Mouse (Mus musculus): ENCODE results near the gene Aifm3. TPM values are rescaled to one million over a fixed set of nuclear protein-coding genes. Genes with fewer than 3 reads are reported as not detected.

The Aifm3 gene
- polyA plus RNA-seq, 1 experiment from 2014 or later, result 1.4 TPM

DNA sequence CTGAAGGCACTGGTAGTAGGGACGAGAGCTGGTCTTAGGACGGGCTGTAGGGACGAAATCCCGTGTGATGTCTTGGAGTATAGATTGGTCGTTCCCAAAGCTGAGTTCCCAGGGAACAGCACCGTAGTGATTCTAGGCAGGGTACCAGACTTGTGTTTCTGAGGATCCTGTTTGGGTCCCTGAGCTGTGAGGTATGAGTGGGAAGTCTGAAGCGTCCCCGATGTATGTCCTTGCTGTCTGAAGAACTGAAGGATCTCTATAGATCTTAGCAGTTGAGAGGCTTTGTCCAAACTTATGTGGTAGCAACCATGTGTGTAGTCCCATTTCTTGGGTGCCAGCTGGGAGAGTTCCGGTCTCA, 19.8 kb downstream of the Aifm3 start:
- DNase-seq (ENCODE audit: low spot score) (no peak), ATAC-seq (replicated peaks; ENCODE audit: low FRiP score, low read depth) (no peak)
- peak overlapping the region; percentile 69 for H3K9ac ChIP-seq (ENCODE audit: low read depth, low read length)
- H3K4me3 ChIP-seq (replicated peaks; ENCODE audit: low read depth, low read length), result peak overlapping the region; percentile 63
- peaks cover 10% of the 10 kb centered on the region for H3K4me1 ChIP-seq (replicated peaks; ENCODE audit: insufficient read depth, low read length)
- TF ChIP-seq CTCF (IDR thresholded peaks at IDR 0.05; ENCODE audit: low read depth), result no peak
- 8% methylated on average over 9 of the region's 9 CpGs for WGBS
- no peaks in the 10 kb centered on the region for H3K27me3 ChIP-seq (ENCODE audit: insufficient read depth, low read length)
- peaks cover 25% of the 10 kb centered on the region; the same call in 1 of the 2 replicates for H3K36me3 ChIP-seq (ENCODE audit: insufficient read depth, low read length)
- no peaks in the 10 kb centered on the region for H3K9me3 ChIP-seq (replicated peaks; ENCODE audit: low read length)
- H3K27ac ChIP-seq, result peak overlapping the region; percentile 85; the same call in 1 of the 2 replicates
- H3K4me2 ChIP-seq (ENCODE audit: low read length), result peak overlapping the region; percentile 65

DNA sequence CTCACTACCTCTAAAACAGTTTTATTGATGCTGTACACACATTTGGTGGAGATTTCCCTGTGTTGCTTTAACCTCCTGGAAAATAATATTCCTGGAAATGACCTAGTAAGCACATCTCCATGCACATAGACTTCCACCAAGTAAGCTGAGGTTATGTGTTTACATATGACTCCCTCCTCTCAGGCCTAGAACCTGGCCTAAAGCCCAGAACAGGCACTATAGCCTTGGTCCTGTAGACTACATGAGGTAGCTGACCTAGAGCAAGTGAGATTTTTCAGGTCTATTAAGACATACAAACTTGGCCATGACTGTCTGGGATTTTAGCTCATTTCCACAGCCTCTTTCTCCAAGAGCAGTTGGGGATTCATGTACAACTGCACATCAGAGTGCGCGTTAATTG, 20.7 kb downstream of the Aifm3 start:
- Histone ChIP-seq H3K36me3 (ENCODE audit: insufficient read depth, low read length) (peaks cover 29% of the 10 kb centered on the region), H3K27ac (peak overlapping the region; percentile 44; the same call in 1 of the 2 replicates), H3K4me1 (replicated peaks; ENCODE audit: insufficient read depth, low read length) (peaks cover 10% of the 10 kb centered on the region), H3K27me3 (ENCODE audit: insufficient read depth, low read length) (no peaks in the 10 kb centered on the region), H3K9ac (ENCODE audit: low read depth, low read length) (no peak overlapping the region), H3K9me3 (replicated peaks; ENCODE audit: low read length) (no peaks in the 10 kb centered on the region), H3K4me3 (replicated peaks; ENCODE audit: low read depth, low read length) (no peak overlapping the region), H3K4me2 (ENCODE audit: low read length) (peak overlapping the region; percentile 65; the same call in 1 of the 2 replicates)
- no peak for TF ChIP-seq CTCF (IDR thresholded peaks at IDR 0.05; ENCODE audit: low read depth)
- ATAC-seq (replicated peaks; ENCODE audit: low FRiP score, low read depth) (no peak), DNase-seq (ENCODE audit: low spot score) (no peak)
- WGBS, result 100% methylated on average over 2 of the region's 2 CpGs

DNA sequence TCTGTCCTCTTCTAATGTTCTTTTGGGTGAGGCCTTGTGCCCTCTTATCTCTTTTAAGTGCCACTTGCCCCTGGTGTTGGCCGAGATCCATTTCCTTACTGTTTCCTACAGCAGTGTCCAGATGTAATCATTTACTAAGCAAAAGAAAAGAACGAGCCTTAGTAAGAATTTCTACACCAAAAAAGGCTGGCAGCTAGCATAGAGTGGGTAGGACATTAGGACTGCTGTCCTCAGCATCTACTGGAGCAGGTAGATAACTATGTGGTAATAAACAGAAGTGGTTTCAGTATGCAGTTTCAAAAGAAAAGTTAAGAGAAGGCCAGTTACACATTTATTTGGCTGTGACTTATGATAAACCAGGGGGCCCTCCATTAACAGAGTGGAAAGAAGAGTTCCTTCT, 21.3 kb downstream of the Aifm3 start:
- ATAC-seq (replicated peaks; ENCODE audit: low FRiP score, low read depth) (0 out of 2 replicates have a peak, but pooled peaks have one; percentile 21), DNase-seq (ENCODE audit: low spot score) (no peak)
- H3K9ac ChIP-seq (ENCODE audit: low read depth, low read length), result no peak overlapping the region
- H3K27ac ChIP-seq, result peak overlapping the region; percentile 44; the same call in 1 of the 2 replicates
- 62% methylated on average over 2 of the region's 2 CpGs for WGBS
- TF ChIP-seq CTCF (IDR thresholded peaks at IDR 0.05; ENCODE audit: low read depth), result no peak
- H3K27me3 ChIP-seq (ENCODE audit: insufficient read depth, low read length), result no peaks in the 10 kb centered on the region
- H3K4me2 ChIP-seq (ENCODE audit: low read length), result no peak overlapping the region
- no peaks in the 10 kb centered on the region for H3K9me3 ChIP-seq (replicated peaks; ENCODE audit: low read length)
- peaks cover 10% of the 10 kb centered on the region for H3K4me1 ChIP-seq (replicated peaks; ENCODE audit: insufficient read depth, low read length)
- H3K36me3 ChIP-seq (ENCODE audit: insufficient read depth, low read length), result peaks cover 34% of the 10 kb centered on the region
- H3K4me3 ChIP-seq (replicated peaks; ENCODE audit: low read depth, low read length), result no peak overlapping the region

DNA sequence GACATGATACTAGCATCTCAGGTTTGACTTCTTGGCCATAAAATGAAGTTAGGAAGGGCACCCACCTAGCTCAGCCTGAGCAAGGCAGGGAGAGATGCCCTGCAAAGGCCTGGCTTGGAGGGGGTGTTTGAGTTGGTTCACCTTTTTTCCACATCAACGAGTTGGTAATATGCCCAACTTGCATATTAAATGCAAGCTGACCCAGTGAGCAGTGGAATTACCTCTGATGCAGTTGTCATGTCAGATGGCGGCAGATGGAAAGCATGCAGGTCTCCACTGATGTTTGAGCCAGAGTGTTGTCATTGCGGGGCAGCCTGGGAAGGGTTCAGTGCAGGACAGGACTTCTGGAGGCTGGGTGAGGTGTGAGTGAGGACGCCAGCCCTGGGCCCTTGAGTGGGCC, 22.0 kb downstream of the Aifm3 start:
- WGBS, result 86% methylated on average over 4 of the region's 4 CpGs
- H3K27me3 ChIP-seq (ENCODE audit: insufficient read depth, low read length), result no peaks in the 10 kb centered on the region
- no peaks in the 10 kb centered on the region for H3K9me3 ChIP-seq (replicated peaks; ENCODE audit: low read length)
- no peak overlapping the region for H3K4me2 ChIP-seq (ENCODE audit: low read length)
- no peak overlapping the region for H3K9ac ChIP-seq (ENCODE audit: low read depth, low read length)
- no peak for ATAC-seq (replicated peaks; ENCODE audit: low FRiP score, low read depth)
- DNase-seq (ENCODE audit: low spot score), result no peak
- TF ChIP-seq CTCF (IDR thresholded peaks at IDR 0.05; ENCODE audit: low read depth), result no peak
- peak overlapping the region; percentile 6; the same call in 1 of the 2 replicates for H3K27ac ChIP-seq
- peaks cover 10% of the 10 kb centered on the region for H3K4me1 ChIP-seq (replicated peaks; ENCODE audit: insufficient read depth, low read length)
- H3K4me3 ChIP-seq (replicated peaks; ENCODE audit: low read depth, low read length), result no peak overlapping the region
- H3K36me3 ChIP-seq (ENCODE audit: insufficient read depth, low read length), result peaks cover 41% of the 10 kb centered on the region

DNA sequence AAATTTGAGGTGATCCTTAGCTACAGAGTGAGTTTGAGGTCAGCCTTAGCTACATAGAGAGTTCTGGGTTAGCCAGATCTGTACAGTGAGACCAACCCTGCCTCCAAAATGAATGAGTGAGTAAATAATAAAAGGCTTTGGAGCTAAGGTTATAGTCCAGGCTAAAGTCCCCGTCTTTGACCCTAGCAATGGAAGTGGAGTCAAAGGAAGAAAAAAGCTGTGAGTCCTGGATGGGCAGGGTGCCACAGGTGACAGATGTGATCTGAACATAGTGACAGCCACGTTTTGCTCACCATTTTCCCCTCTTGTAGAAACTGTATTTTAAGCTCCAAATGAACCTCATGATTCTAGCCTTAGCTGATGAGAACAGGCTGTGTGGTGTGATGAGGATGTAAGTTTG, 29.5 kb downstream of the Aifm3 start:
- Histone ChIP-seq H3K27ac (no peak overlapping the region), H3K4me1 (replicated peaks; ENCODE audit: insufficient read depth, low read length) (no peaks in the 10 kb centered on the region), H3K4me3 (replicated peaks; ENCODE audit: low read depth, low read length) (no peak overlapping the region), H3K4me2 (ENCODE audit: low read length) (no peak overlapping the region), H3K9me3 (replicated peaks; ENCODE audit: low read length) (no peaks in the 10 kb centered on the region), H3K36me3 (ENCODE audit: insufficient read depth, low read length) (peaks cover 78% of the 10 kb centered on the region), H3K27me3 (ENCODE audit: insufficient read depth, low read length) (no peaks in the 10 kb centered on the region), H3K9ac (ENCODE audit: low read depth, low read length) (no peak overlapping the region)
- TF ChIP-seq CTCF (IDR thresholded peaks at IDR 0.05; ENCODE audit: low read depth), result no peak
- ATAC-seq (replicated peaks; ENCODE audit: low FRiP score, low read depth) (no peak), DNase-seq (ENCODE audit: low spot score) (no peak)
- 88% methylated on average over 2 of the region's 2 CpGs for WGBS

DNA sequence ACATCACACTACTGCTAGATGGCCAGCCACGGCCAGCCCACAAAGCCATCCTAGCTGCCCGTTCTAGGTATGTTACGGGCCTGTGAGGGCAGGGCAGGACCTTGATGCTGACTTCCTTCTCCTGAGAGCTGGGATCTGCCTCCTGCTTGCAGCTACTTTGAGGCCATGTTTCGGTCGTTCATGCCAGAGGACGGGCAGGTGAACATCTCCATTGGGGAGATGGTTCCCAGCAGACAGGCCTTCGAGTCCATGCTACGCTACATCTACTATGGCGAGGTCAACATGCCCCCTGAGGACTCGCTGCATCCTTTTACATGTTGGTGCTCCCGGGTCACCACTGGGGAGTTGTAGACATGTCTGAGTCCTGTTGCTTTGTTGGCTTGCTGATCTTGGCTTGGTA, 34.7 kb downstream of the Aifm3 start:
- Histone ChIP-seq H3K9ac (ENCODE audit: low read depth, low read length) (no peak overlapping the region), H3K36me3 (ENCODE audit: insufficient read depth, low read length) (peaks cover 84% of the 10 kb centered on the region), H3K4me1 (replicated peaks; ENCODE audit: insufficient read depth, low read length) (no peaks in the 10 kb centered on the region), H3K4me2 (ENCODE audit: low read length) (no peak overlapping the region), H3K9me3 (replicated peaks; ENCODE audit: low read length) (no peaks in the 10 kb centered on the region), H3K27ac (no peak overlapping the region), H3K4me3 (replicated peaks; ENCODE audit: low read depth, low read length) (no peak overlapping the region), H3K27me3 (ENCODE audit: insufficient read depth, low read length) (no peaks in the 10 kb centered on the region)
- WGBS, result 95% methylated on average over 11 of the region's 11 CpGs
- no peak for TF ChIP-seq CTCF (IDR thresholded peaks at IDR 0.05; ENCODE audit: low read depth)
- ATAC-seq (replicated peaks; ENCODE audit: low FRiP score, low read depth), result no peak
- no peak for DNase-seq (ENCODE audit: low spot score)

DNA sequence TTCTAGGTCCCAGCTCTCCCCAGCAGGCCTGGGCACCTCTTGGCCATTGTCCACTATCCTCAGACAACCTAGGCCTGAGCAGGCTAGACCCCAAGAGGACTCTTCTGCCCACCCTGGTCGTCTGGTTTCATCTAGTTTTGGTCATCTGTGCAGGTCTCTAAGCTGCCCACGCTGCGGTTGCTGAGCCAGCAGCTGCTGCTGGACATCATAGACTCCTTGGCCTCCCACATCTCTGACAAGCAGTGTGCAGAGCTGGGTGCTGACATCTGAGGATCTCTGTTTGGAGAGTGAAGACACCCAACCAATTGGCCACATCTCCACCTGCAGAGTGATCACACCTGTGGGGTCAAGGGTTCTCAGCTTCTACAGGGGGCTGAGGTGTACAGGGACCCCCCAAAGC, 36.1 kb downstream of the Aifm3 start:
- Histone ChIP-seq H3K27ac (no peak overlapping the region), H3K36me3 (ENCODE audit: insufficient read depth, low read length) (peaks cover 71% of the 10 kb centered on the region), H3K9me3 (replicated peaks; ENCODE audit: low read length) (no peaks in the 10 kb centered on the region), H3K4me1 (replicated peaks; ENCODE audit: insufficient read depth, low read length) (0 out of 2 replicates have a peak, but pooled peaks cover 6% of the 10 kb centered on the region), H3K4me2 (ENCODE audit: low read length) (no peak overlapping the region), H3K27me3 (ENCODE audit: insufficient read depth, low read length) (no peaks in the 10 kb centered on the region), H3K4me3 (replicated peaks; ENCODE audit: low read depth, low read length) (no peak overlapping the region), H3K9ac (ENCODE audit: low read depth, low read length) (no peak overlapping the region)
- ATAC-seq (replicated peaks; ENCODE audit: low FRiP score, low read depth), result no peak
- no peak for TF ChIP-seq CTCF (IDR thresholded peaks at IDR 0.05; ENCODE audit: low read depth)
- DNase-seq (ENCODE audit: low spot score), result no peak
- WGBS, result 77% methylated on average over 3 of the region's 3 CpGs

All from kidney, postnatal 0 days (tissue).